Mouse (Mus musculus): ENCODE data around the gene Cnot1. TPM values are rescaled to one million over a fixed set of nuclear protein-coding genes. Genes with fewer than 3 reads are reported as not detected.

Gene Cnot1
- total and polyA plus RNA-seq, 3 experiments = 142 to 182 (median 146) TPM

GRCm38 (mm10) chr8:95821266-95821665, 14.0 kb upstream of the Cnot1 start:
- in situ Hi-C loops (cut with MboI; ENCODE audit: low pct_ligation_motif_present, low pct_unique_long_range_greater_than_20kb, low sequenced_read_pairs) = no loop called here
- H3K4me1 ChIP-seq (ENCODE audit: control insufficient read depth in 1 of 2, insufficient read depth in 2 of 2) = peaks cover 0 to 31% of the 10 kb centered on the region in 2 experiments; a peak in 2 of 4 replicates
- no peaks in the 10 kb centered on the region for H3K9me3 ChIP-seq (replicated peaks; ENCODE audit: low read length)
- H3K27me3 ChIP-seq (replicated peaks) = no peaks in the 10 kb centered on the region
- DNase-seq (ENCODE audit: extremely low read depth) = no peak
- dilution Hi-C loops (cut with MboI; ENCODE audit: extremely low pct_ligation_motif_present, extremely low pct_unique_long_range_greater_than_20kb, low sequenced_read_pairs) = no loop called here
- no peak overlapping the region for H3K27ac ChIP-seq (ENCODE audit: insufficient read depth, low read depth)
- H3K9ac ChIP-seq (ENCODE audit: insufficient read depth, low read depth) = no peak overlapping the region
- H3K79me2 ChIP-seq (replicated peaks; ENCODE audit: control insufficient read depth, extremely low read depth, insufficient read depth, poor library complexity, severe bottlenecking) = no peaks in the 10 kb centered on the region
- no peak overlapping the region for H3K4me2 ChIP-seq (ENCODE audit: insufficient read depth, low read depth, poor library complexity, severe bottlenecking)
- no peak for TF ChIP-seq ZC3H11A (IDR thresholded peaks at IDR 0.05; ENCODE audit: low read depth, low read length)
- TF ChIP-seq RCOR1 (conservative IDR thresholded peaks at IDR 0.05; ENCODE audit: low read depth, low read length) = no peak
- TF ChIP-seq CHD1 (IDR thresholded peaks at IDR 0.05; ENCODE audit: low read depth, low read length) = no peak
- TF ChIP-seq ZKSCAN1 (IDR thresholded peaks at IDR 0.05; ENCODE audit: borderline replicate concordance, low read depth, low read length) = no peak
- no peak overlapping the region for H3K4me3 ChIP-seq (replicated peaks in 1 of 3; ENCODE audit: low read depth in 2 of 3, low read length in 2 of 3, poor library complexity in 1 of 3)
- H3K36me3 ChIP-seq (replicated peaks in 1 of 2; ENCODE audit: control insufficient read depth in 1 of 2, insufficient read depth in 1 of 2, low read length in 1 of 2) = no peaks in the 10 kb centered on the region

GRCm38 (mm10) chr8:95818211-95818610, 10.9 kb upstream of the Cnot1 start:
- Histone ChIP-seq H3K4me1 (ENCODE audit: control insufficient read depth in 1 of 2, insufficient read depth in 2 of 2) (peaks cover 0 to 25% of the 10 kb centered on the region in 2 experiments; a peak in 2 of 4 replicates), H3K27ac (ENCODE audit: insufficient read depth, low read depth) (no peak overlapping the region), H3K36me3 (replicated peaks in 1 of 2; ENCODE audit: control insufficient read depth in 1 of 2, insufficient read depth in 1 of 2, low read length in 1 of 2) (no peaks in the 10 kb centered on the region), H3K27me3 (replicated peaks) (no peaks in the 10 kb centered on the region), H3K4me3 (replicated peaks in 1 of 3; ENCODE audit: low read depth in 2 of 3, low read length in 2 of 3, poor library complexity in 1 of 3) (no peak overlapping the region), H3K79me2 (replicated peaks; ENCODE audit: control insufficient read depth, extremely low read depth, insufficient read depth, poor library complexity, severe bottlenecking) (no peaks in the 10 kb centered on the region), H3K9ac (ENCODE audit: insufficient read depth, low read depth) (no peak overlapping the region), H3K4me2 (ENCODE audit: insufficient read depth, low read depth, poor library complexity, severe bottlenecking) (no peak overlapping the region), H3K9me3 (replicated peaks; ENCODE audit: low read length) (no peaks in the 10 kb centered on the region)
- dilution Hi-C loops (cut with MboI; ENCODE audit: extremely low pct_ligation_motif_present, extremely low pct_unique_long_range_greater_than_20kb, low sequenced_read_pairs) = no loop called here
- no peak for TF ChIP-seq ELF1 (IDR thresholded peaks at IDR 0.05; ENCODE audit: low read depth, low read length)
- no peak for TF ChIP-seq USF2 (conservative IDR thresholded peaks at IDR 0.05; ENCODE audit: low read depth, low read length)
- TF ChIP-seq EP300 (IDR thresholded peaks at IDR 0.05; ENCODE audit: low read length) = no peak
- TF ChIP-seq MAFK (IDR thresholded peaks at IDR 0.05; ENCODE audit: insufficient replicate concordance, low read length) = no peak
- TF ChIP-seq ZNF384 (IDR thresholded peaks at IDR 0.05; ENCODE audit: low read depth, low read length) = no peak
- TF ChIP-seq ZMIZ1 (IDR thresholded peaks at IDR 0.05; ENCODE audit: low read depth, low read length) = no peak
- no peak for TF ChIP-seq JUND (conservative IDR thresholded peaks at IDR 0.05; ENCODE audit: low read depth, low read length)
- TF ChIP-seq CHD1 (IDR thresholded peaks at IDR 0.05; ENCODE audit: low read depth, low read length) = no peak
- no peak for TF ChIP-seq CHD2 (IDR thresholded peaks at IDR 0.05; ENCODE audit: low read length)
- TF ChIP-seq BHLHE40 (IDR thresholded peaks at IDR 0.05; ENCODE audit: low read depth, low read length) = no peak
- no peak for TF ChIP-seq IRF4 (IDR thresholded peaks at IDR 0.05; ENCODE audit: low read depth, low read length)
- TF ChIP-seq UBTF (IDR thresholded peaks at IDR 0.05; ENCODE audit: low read depth, low read length) = no peak
- DNase-seq (ENCODE audit: extremely low read depth) = no peak
- in situ Hi-C loops (cut with MboI; ENCODE audit: low pct_ligation_motif_present, low pct_unique_long_range_greater_than_20kb, low sequenced_read_pairs) = no loop called here
